Mouse (Mus musculus) heart, embryonic 13.5 days (tissue): ENCODE measurements around the gene Aldh1a3. TPM values are rescaled to one million over a fixed set of nuclear protein-coding genes. Genes with fewer than 3 reads are reported as not detected.

ENCODE experiments used
- ATAC-seq: fragments of 200-750 bp; cut with Nextera tagmentation; 2 replicates; pipeline ENCODE4 v1.8.0; 2017; ENCODE audit warnings: moderate TSS enrichment; ENCODE audit not compliant: insufficient number of reproducible peaks, low FRiP score, low TSS enrichment; ENCODE audit errors: extremely low read depth
- H3K27ac ChIP-seq: fragments of 300-500 bp; sonication (generic); replicated peaks from 2 replicates; pipeline ENCODE4 v1.5.1; 2015; ENCODE audit warnings: moderate library complexity, mild to moderate bottlenecking, inconsistent platforms
- H3K27me3 ChIP-seq: fragments of 300-500 bp; sonication (generic); replicated peaks from 2 replicates; pipeline ENCODE4 v1.6.1; 2015; ENCODE audit warnings: mild to moderate bottlenecking, inconsistent platforms
- H3K36me3 ChIP-seq: fragments of 300-500 bp; sonication (generic); 2 replicates; pipeline ENCODE4 v1.6.1; 2015; ENCODE audit warnings: mild to moderate bottlenecking, inconsistent platforms
- H3K4me1 ChIP-seq: fragments of 300-500 bp; sonication (generic); 2 replicates; pipeline ENCODE4 v1.6.1; 2015; ENCODE audit warnings: inconsistent platforms
- H3K4me2 ChIP-seq: fragments of 300-500 bp; sonication (generic); 2 replicates; pipeline ENCODE4 v1.6.1; 2015; ENCODE audit warnings: inconsistent platforms, mild to moderate bottlenecking, moderate library complexity
- H3K4me3 ChIP-seq: fragments of 300-500 bp; sonication (generic); 2 replicates; pipeline ENCODE4 v1.5.1; 2015; ENCODE audit warnings: moderate library complexity, mild to moderate bottlenecking, inconsistent platforms
- H3K9ac ChIP-seq: fragments of 300-500 bp; sonication (generic); 2 replicates; pipeline ENCODE4 v1.6.1; 2015; ENCODE audit warnings: inconsistent platforms, mild to moderate bottlenecking, moderate library complexity
- H3K9me3 ChIP-seq: fragments of 300-500 bp; sonication (generic); 2 replicates; pipeline ENCODE4 v1.6.1; 2016; ENCODE audit warnings: inconsistent platforms
- WGBS: fragments of 180-500 bp; shearing (Covaris S2); methylation state at CpG from one replicate; pipeline ENCODE4 v1.1.7; 2015; ENCODE audit warnings: mixed read lengths; 5-methylcytosine and 5-hydroxymethylcytosine counted together
- polyA plus RNA-seq: library from polyadenylated mRNA; unstranded; fragments of >200 nt; fragmentation: Nextera tagmentation; extraction: Ambion mirVana; gene quantifications from 2 replicates; pipeline ENCODE4 v1.2.1, GENCODE M21; 2015

The Aldh1a3 gene
- polyA plus RNA-seq, 1 experiment from 2014 or later = 0.84 TPM

- Histone ChIP-seq H3K4me2 (no peak within 1 kb of the TSS), H3K36me3 (peaks cover 3% of the 10 kb centered on the region; the same call in 1 of the 2 replicates), H3K27ac (0 out of 2 replicates have a peak within 1 kb of the TSS, but pooled peaks have one; percentile 28), H3K27me3 (no peaks in the 10 kb centered on the region), H3K4me3 (no peak within 1 kb of the TSS), H3K9ac (no peak within 1 kb of the TSS), H3K4me1 (peaks cover 17% of the 10 kb centered on the region), H3K9me3 (peaks cover 9% of the 10 kb centered on the region)
- 43% methylated on average over 2 of the region's 2 CpGs for WGBS
- no peak for ATAC-seq
These were observed 61.4 kb downstream of the Aldh1a3 start, which contains the start of gene Gm10974 for GRCm38 (mm10) chr7:66365904-66366303. Gm10974 (plus strand) TSS chr7:66365905.

- no peak overlapping the region for H3K9ac ChIP-seq
- H3K4me2 ChIP-seq = no peak overlapping the region
- no peak for ATAC-seq
- peaks cover 16% of the 10 kb centered on the region for H3K4me1 ChIP-seq
- H3K27ac ChIP-seq = 0 out of 2 replicates have a peak overlapping the region, but pooled peaks have one; percentile 28
- H3K4me3 ChIP-seq = no peak overlapping the region
- H3K9me3 ChIP-seq = peaks cover 11% of the 10 kb centered on the region
- no peaks in the 10 kb centered on the region for H3K27me3 ChIP-seq
- H3K36me3 ChIP-seq = peaks cover 6% of the 10 kb centered on the region
- 63% methylated on average over 2 of the region's 2 CpGs for WGBS
These were observed 61.9 kb downstream of the Aldh1a3 start for GRCm38 (mm10) chr7:66365411-66365810.

- peaks cover 7% of the 10 kb centered on the region for H3K4me1 ChIP-seq
- no peak overlapping the region for H3K27ac ChIP-seq
- H3K36me3 ChIP-seq = peaks cover 14% of the 10 kb centered on the region
- no peaks in the 10 kb centered on the region for H3K27me3 ChIP-seq
- H3K9ac ChIP-seq = no peak overlapping the region
- H3K4me2 ChIP-seq = no peak overlapping the region
- WGBS = 87% methylated on average over 11 of the region's 11 CpGs
- H3K9me3 ChIP-seq = peaks cover 16% of the 10 kb centered on the region
- ATAC-seq = no peak
- H3K4me3 ChIP-seq = no peak overlapping the region
These were observed 62.8 kb downstream of the Aldh1a3 start for GRCm38 (mm10) chr7:66364491-66364890.

- Histone ChIP-seq H3K27me3 (no peaks in the 10 kb centered on the region), H3K9ac (no peak overlapping the region), H3K4me3 (no peak overlapping the region), H3K36me3 (peaks cover 15% of the 10 kb centered on the region), H3K4me1 (no peaks in the 10 kb centered on the region), H3K27ac (no peak overlapping the region), H3K4me2 (no peak overlapping the region), H3K9me3 (peaks cover 16% of the 10 kb centered on the region)
- WGBS = 81% methylated on average over 4 of the region's 4 CpGs
- no peak for ATAC-seq
These were observed 68.3 kb downstream of the Aldh1a3 start for GRCm38 (mm10) chr7:66359044-66359443.

- H3K9ac ChIP-seq = no peak overlapping the region
- 80% methylated on average over 3 of the region's 3 CpGs for WGBS
- no peak overlapping the region for H3K4me3 ChIP-seq
- no peak for ATAC-seq
- no peak overlapping the region for H3K4me2 ChIP-seq
- no peaks in the 10 kb centered on the region for H3K27me3 ChIP-seq
- peaks cover 16% of the 10 kb centered on the region for H3K9me3 ChIP-seq
- H3K4me1 ChIP-seq = no peaks in the 10 kb centered on the region
- H3K36me3 ChIP-seq = peaks cover 15% of the 10 kb centered on the region
- no peak overlapping the region for H3K27ac ChIP-seq
These were observed 68.9 kb downstream of the Aldh1a3 start for GRCm38 (mm10) chr7:66358461-66358860.

- no peak overlapping the region for H3K4me2 ChIP-seq
- H3K9me3 ChIP-seq = peaks cover 7% of the 10 kb centered on the region; the same call in 1 of the 2 replicates
- H3K4me1 ChIP-seq = no peaks in the 10 kb centered on the region
- H3K36me3 ChIP-seq = peaks cover 12% of the 10 kb centered on the region
- H3K27ac ChIP-seq = no peak overlapping the region
- no peak for ATAC-seq
- no peak overlapping the region for H3K9ac ChIP-seq
- H3K4me3 ChIP-seq = no peak overlapping the region
- no peaks in the 10 kb centered on the region for H3K27me3 ChIP-seq
- 76% methylated on average over 8 of the region's 8 CpGs for WGBS
These were observed 71.4 kb downstream of the Aldh1a3 start for GRCm38 (mm10) chr7:66355791-66356522.

GRCm38 (mm10) chr7:66354911-66355310 is 72.4 kb downstream of the Aldh1a3 start:
- H3K9ac ChIP-seq = no peak overlapping the region
- no peak overlapping the region for H3K4me2 ChIP-seq
- WGBS = 54% methylated on average over 3 of the region's 3 CpGs
- H3K36me3 ChIP-seq = peaks cover 5% of the 10 kb centered on the region
- H3K27me3 ChIP-seq = no peaks in the 10 kb centered on the region
- H3K4me3 ChIP-seq = no peak overlapping the region
- no peaks in the 10 kb centered on the region for H3K9me3 ChIP-seq
- H3K4me1 ChIP-seq = no peaks in the 10 kb centered on the region
- ATAC-seq = no peak
- H3K27ac ChIP-seq = no peak overlapping the region

GRCm38 (mm10) chr7:66351074-66351473 is 76.2 kb downstream of the Aldh1a3 start:
- Histone ChIP-seq H3K4me2 (no peak overlapping the region), H3K27me3 (no peaks in the 10 kb centered on the region), H3K4me3 (no peak overlapping the region), H3K4me1 (no peaks in the 10 kb centered on the region), H3K9me3 (no peaks in the 10 kb centered on the region), H3K9ac (no peak overlapping the region), H3K27ac (no peak overlapping the region), H3K36me3 (no peaks in the 10 kb centered on the region)
- WGBS = 80% methylated on average over 4 of the region's 4 CpGs
- no peak for ATAC-seq

- no peaks in the 10 kb centered on the region for H3K27me3 ChIP-seq
- no peak for ATAC-seq
- H3K36me3 ChIP-seq = no peaks in the 10 kb centered on the region
- H3K27ac ChIP-seq = no peak overlapping the region
- no peak overlapping the region for H3K4me2 ChIP-seq
- no peak overlapping the region for H3K4me3 ChIP-seq
- no peaks in the 10 kb centered on the region for H3K4me1 ChIP-seq
- H3K9ac ChIP-seq = 0 out of 2 replicates have a peak overlapping the region, but pooled peaks have one; percentile 10
- 55% methylated on average over 11 of the region's 11 CpGs for WGBS
- no peaks in the 10 kb centered on the region for H3K9me3 ChIP-seq
These were observed 77.6 kb downstream of the Aldh1a3 start for GRCm38 (mm10) chr7:66349670-66350069.

GRCm38 (mm10) chr7:66348588-66348987 is 78.7 kb downstream of the Aldh1a3 start:
- Histone ChIP-seq H3K27me3 (no peaks in the 10 kb centered on the region), H3K9me3 (no peaks in the 10 kb centered on the region), H3K27ac (no peak overlapping the region), H3K4me3 (no peak overlapping the region), H3K4me1 (no peaks in the 10 kb centered on the region), H3K9ac (no peak overlapping the region), H3K36me3 (no peaks in the 10 kb centered on the region), H3K4me2 (no peak overlapping the region)
- 76% methylated on average over 10 of the region's 10 CpGs for WGBS
- no peak for ATAC-seq

GRCm38 (mm10) chr7:66346959-66347663 is 80.2 kb downstream of the Aldh1a3 start:
- ATAC-seq = no peak
- Histone ChIP-seq H3K36me3 (no peaks in the 10 kb centered on the region), H3K9ac (no peak overlapping the region), H3K27me3 (no peaks in the 10 kb centered on the region), H3K4me3 (no peak overlapping the region), H3K4me2 (no peak overlapping the region), H3K27ac (no peak overlapping the region), H3K4me1 (no peaks in the 10 kb centered on the region), H3K9me3 (no peaks in the 10 kb centered on the region)
- 57% methylated on average over 9 of the region's 9 CpGs for WGBS
